Mouse (Mus musculus): Measurements from ENCODE around the gene Olfr625-ps1.

DNA sequence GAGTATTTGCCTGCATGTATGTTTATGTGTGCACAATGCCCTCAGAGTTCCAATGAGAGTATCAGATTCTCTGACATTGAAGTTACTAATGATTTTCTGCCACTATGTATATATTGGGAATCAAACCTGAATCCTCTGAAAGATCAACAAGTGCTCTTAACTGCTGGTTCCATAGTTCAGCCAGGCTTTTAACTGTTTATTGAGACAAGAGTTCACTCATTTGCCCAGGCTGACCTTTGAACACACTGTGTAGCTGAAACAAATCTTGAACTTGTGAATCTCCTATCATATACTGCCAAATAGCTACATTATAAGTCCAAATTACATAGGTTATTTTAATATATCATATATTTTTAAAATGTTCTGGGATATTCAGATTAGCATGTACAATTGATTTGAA is 45.7 kb upstream of the Olfr625-ps1 start:
- no peak for TF ChIP-seq KAT2A (conservative IDR thresholded peaks at IDR 0.05; ENCODE audit: low read depth, low read length)
- no peak for TF ChIP-seq POLR2A (IDR thresholded peaks at IDR 0.05; ENCODE audit: control insufficient read depth in 1 of 2, insufficient read depth in 1 of 2, low read depth in 1 of 2, low read length in 2 of 2, poor library complexity in 1 of 2)
- no peak for TF ChIP-seq CTCF (IDR thresholded peaks at IDR 0.05 in 2 of 3, conservative IDR thresholded peaks at IDR 0.05 in 1 of 3; ENCODE audit: control insufficient read depth in 1 of 3, insufficient read depth in 1 of 3, low read depth in 2 of 3, low read length in 3 of 3, poor library complexity in 1 of 3, severe bottlenecking in 1 of 3)
- no peak for TF ChIP-seq RCOR1 (IDR thresholded peaks at IDR 0.05; ENCODE audit: low read depth, low read length)
- TF ChIP-seq EP300 (IDR thresholded peaks at IDR 0.05; ENCODE audit: low read depth in 1 of 2, low read length in 2 of 2) = no peak
- TF ChIP-seq TCF12 (IDR thresholded peaks at IDR 0.05; ENCODE audit: low read depth, low read length) = no peak
- no peak for TF ChIP-seq USF1 (IDR thresholded peaks at IDR 0.05; ENCODE audit: low read depth, low read length)
- no peak for TF ChIP-seq GATA1 (IDR thresholded peaks at IDR 0.05; ENCODE audit: low read depth, low read length)
